Mouse (Mus musculus) MEL (cell line): Measurements from ENCODE around the gene Tbc1d30. TPM values are rescaled to one million over a fixed set of nuclear protein-coding genes. Genes with fewer than 3 reads are reported as not detected.

Source experiments
- DNase-seq: peaks from one replicate; pipeline ENCODE4 v3.0.0; 2011; ENCODE audit warnings: low read depth, low spot score
- H3K27ac ChIP-seq: 2 replicates; pipeline ENCODE4 v1.5.1; 2012; ENCODE audit warnings: low read depth, mild to moderate bottlenecking, control low read depth, low read length, moderate library complexity; ENCODE audit not compliant: control insufficient read depth
- H3K27me3 ChIP-seq, 2 experiments: fragments of 150-350 bp in 1 of 2; sonication (generic) in 1 of 2; 2 replicates each; pipeline ENCODE4 v1.6.1; 2012; ENCODE audit warnings: low read length in 2 of 2, mild to moderate bottlenecking in 2 of 2, improper control_type of control experiment in 1 of 2, moderate library complexity in 1 of 2; ENCODE audit not compliant: insufficient read depth in 2 of 2, control insufficient read depth in 1 of 2
- H3K36me3 ChIP-seq, 2 experiments: 2 replicates each; pipeline ENCODE4 v1.6.1; 2012 to 2014; ENCODE audit warnings: low read length in 2 of 2, improper control_type of control experiment in 1 of 2, inconsistent platforms in 1 of 2, mild to moderate bottlenecking in 1 of 2; ENCODE audit not compliant: insufficient read depth in 2 of 2, control insufficient read depth in 1 of 2
- H3K4me1 ChIP-seq, 2 experiments: fragments of 150-350 bp in 1 of 2; sonication (generic) in 1 of 2; 2 replicates each; pipeline ENCODE4 v1.6.1; 2012; ENCODE audit warnings: low read length in 2 of 2, improper control_type of control experiment in 1 of 2, mild to moderate bottlenecking in 1 of 2; ENCODE audit not compliant: insufficient read depth in 2 of 2, control insufficient read depth in 1 of 2
- H3K4me3 ChIP-seq, 2 experiments: fragments of 150-350 bp in 1 of 2; sonication (generic) in 1 of 2; 2 replicates each; pipeline ENCODE4 v1.5.1; 2012; ENCODE audit warnings: low read depth in 2 of 2, low read length in 2 of 2, mild to moderate bottlenecking in 2 of 2, moderate library complexity in 2 of 2, control low read depth in 1 of 2, improper control_type of control experiment in 1 of 2; ENCODE audit not compliant: control insufficient read depth in 1 of 2, insufficient read depth in 1 of 2
- H3K79me2 ChIP-seq: 2 replicates; pipeline ENCODE4 v1.6.1; 2012; ENCODE audit warnings: mild to moderate bottlenecking, low read length, moderate library complexity; ENCODE audit not compliant: control insufficient read depth, poor library complexity, insufficient read depth
- H3K9ac ChIP-seq: 2 replicates; pipeline ENCODE4 v1.6.1; 2012; ENCODE audit warnings: low read depth, mild to moderate bottlenecking, control low read depth, low read length, moderate library complexity; ENCODE audit not compliant: control insufficient read depth, poor library complexity, severe bottlenecking
- H3K9me3 ChIP-seq: fragments of 150-350 bp; sonication (generic); replicated peaks from 2 replicates; pipeline ENCODE4 v1.6.1; 2012; ENCODE audit warnings: mild to moderate bottlenecking, low read length, improper control_type of control experiment, moderate library complexity; ENCODE audit not compliant: insufficient read depth
- BHLHE40 ChIP-seq: IDR thresholded peaks from 2 replicates; pipeline ENCODE4 v1.6.1; 2012; ENCODE audit warnings: low read depth, mild to moderate bottlenecking, inconsistent platforms, low read length, improper control_type of control experiment, borderline replicate concordance
- CHD1 ChIP-seq: IDR thresholded peaks from 2 replicates; pipeline ENCODE4 v1.6.1; 2012; ENCODE audit warnings: low read depth, mild to moderate bottlenecking, inconsistent platforms, low read length, improper control_type of control experiment
- CTCF ChIP-seq, 3 experiments: IDR thresholded peaks in 2 of 3; conservative IDR thresholded peaks in 1 of 3; 2 replicates each; pipeline ENCODE4 v1.5.1; 2011 to 2012; ENCODE audit warnings: low read length in 3 of 3, low read depth in 2 of 3, mild to moderate bottlenecking in 2 of 3, improper control_type of control experiment in 1 of 3, inconsistent platforms in 1 of 3, mixed read lengths in 1 of 3, moderate library complexity in 1 of 3; ENCODE audit not compliant: control insufficient read depth in 1 of 3, insufficient read depth in 1 of 3, poor library complexity in 1 of 3, severe bottlenecking in 1 of 3
- EP300 ChIP-seq, 2 experiments: IDR thresholded peaks; 2 replicates each; pipeline ENCODE4 v1.6.1; 2011; ENCODE audit warnings: improper control_type of control experiment in 2 of 2, low read length in 2 of 2, low read depth in 1 of 2, mild to moderate bottlenecking in 1 of 2
- KAT2A ChIP-seq: conservative IDR thresholded peaks from 2 replicates; pipeline ENCODE4 v1.6.1; 2012; ENCODE audit warnings: low read depth, low read length, improper control_type of control experiment, inconsistent platforms
- MEF2A ChIP-seq: IDR thresholded peaks from 2 replicates; pipeline ENCODE4 v1.6.1; 2014; ENCODE audit warnings: low read depth, mild to moderate bottlenecking, inconsistent platforms, low read length, improper control_type of control experiment; ENCODE audit not compliant: poor library complexity, insufficient replicate concordance, severe bottlenecking; ENCODE audit errors: extremely low read depth
- MYB ChIP-seq: IDR thresholded peaks from 2 replicates; pipeline ENCODE4 v1.6.1; 2011; ENCODE audit warnings: mild to moderate bottlenecking, low read depth, low read length, improper control_type of control experiment
- MYC ChIP-seq: IDR thresholded peaks from 2 replicates; pipeline ENCODE4 v1.6.1; 2011; ENCODE audit warnings: low read depth, mild to moderate bottlenecking, low read length, improper control_type of control experiment, moderate library complexity
- POLR2AphosphoS5 ChIP-seq: IDR thresholded peaks from 2 replicates; pipeline ENCODE4 v1.6.1; 2012; ENCODE audit warnings: low read depth, borderline replicate concordance, mild to moderate bottlenecking, inconsistent platforms, low read length, moderate library complexity, mixed read lengths
- RCOR1 ChIP-seq: IDR thresholded peaks from 2 replicates; pipeline ENCODE4 v1.6.1; 2012; ENCODE audit warnings: low read depth, mild to moderate bottlenecking, inconsistent platforms, low read length, improper control_type of control experiment
- TAL1 ChIP-seq: IDR thresholded peaks from 2 replicates; pipeline ENCODE4 v1.6.1; 2012; ENCODE audit warnings: mild to moderate bottlenecking, inconsistent platforms, low read length, moderate library complexity, mixed read lengths
- UBTF ChIP-seq: IDR thresholded peaks from 2 replicates; pipeline ENCODE4 v1.6.1; 2012; ENCODE audit warnings: low read depth, mild to moderate bottlenecking, inconsistent platforms, low read length, improper control_type of control experiment, moderate library complexity, borderline replicate concordance; ENCODE audit not compliant: insufficient read depth
- ZC3H11A ChIP-seq: IDR thresholded peaks from 2 replicates; pipeline ENCODE4 v1.6.1; 2012; ENCODE audit warnings: low read depth, mild to moderate bottlenecking, inconsistent platforms, low read length, improper control_type of control experiment
- ZMIZ1 ChIP-seq: IDR thresholded peaks from 2 replicates; pipeline ENCODE4 v1.6.1; 2012; ENCODE audit warnings: low read depth, mild to moderate bottlenecking, inconsistent platforms, low read length, improper control_type of control experiment, moderate library complexity
- ZNF384 ChIP-seq: IDR thresholded peaks from 2 replicates; pipeline ENCODE4 v1.6.1; 2012; ENCODE audit warnings: low read depth, mild to moderate bottlenecking, inconsistent platforms, low read length, improper control_type of control experiment
- polyA plus RNA-seq, 2 experiments: library from polyadenylated mRNA; stranded (reverse) in 1 of 2; unstranded in 1 of 2; fragments of >175 nt in 1 of 2; fragments of >200 nt in 1 of 2; gene quantifications; 2 replicates each; pipeline versions ENCODE4 v1.2.1 to v1.2.4; 2012; ENCODE audit warnings: low replicate concordance in 2 of 2, low read depth in 1 of 2; ENCODE audit not compliant: insufficient read length in 2 of 2, insufficient read depth in 1 of 2, missing spikeins in 1 of 2
- total RNA-seq: library from RNA; depleted of rRNA; stranded (reverse); fragments of 300-350 nt; gene quantifications from 2 replicates; pipeline ENCODE4 v1.2.3, GENCODE M21; 2012

Tbc1d30 gene
- total and polyA plus RNA-seq, 3 experiments: 0.35 to 2.1 TPM; not detected in 1

DNA sequence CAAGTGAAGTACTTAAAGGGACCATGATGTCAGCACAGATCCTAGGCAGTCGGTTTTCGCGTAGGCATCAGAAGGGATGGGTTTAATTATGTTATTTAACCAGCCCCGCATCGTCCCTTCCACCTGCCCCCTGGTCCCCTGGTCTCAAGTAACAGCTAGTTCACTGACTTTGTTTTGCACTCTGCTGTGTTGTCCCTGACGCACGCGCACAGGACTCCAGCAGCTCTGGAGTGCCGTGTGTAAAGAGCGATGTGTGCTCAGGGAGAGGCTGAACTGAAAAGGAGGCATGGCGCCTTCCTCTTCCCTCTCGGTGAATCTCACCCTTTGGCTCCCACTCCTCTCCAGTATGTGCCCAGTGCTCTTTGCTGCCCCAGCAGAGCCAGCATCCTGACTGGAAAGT, 22.9 kb upstream of the Tbc1d30 start:
- Histone ChIP-seq H3K79me2 (peaks cover 5% of the 10 kb centered on the region), H3K27me3 (no peaks in the 10 kb centered on the region), H3K4me1 (peaks cover 5 to 24% of the 10 kb centered on the region in 2 experiments; a peak in 2 of 4 replicates), H3K9me3 (no peaks in the 10 kb centered on the region), H3K4me3 (no peak overlapping the region), H3K9ac (peak overlapping the region; percentile 81; the same call in 1 of the 2 replicates), H3K27ac (peak overlapping the region; percentile 99), H3K36me3 (peaks cover 5 to 18% of the 10 kb centered on the region in 2 experiments)
- no peak for DNase-seq
- TF ChIP-seq POLR2AphosphoS5: no peak
- TF ChIP-seq UBTF: no peak
- TF ChIP-seq CHD1: no peak

DNA sequence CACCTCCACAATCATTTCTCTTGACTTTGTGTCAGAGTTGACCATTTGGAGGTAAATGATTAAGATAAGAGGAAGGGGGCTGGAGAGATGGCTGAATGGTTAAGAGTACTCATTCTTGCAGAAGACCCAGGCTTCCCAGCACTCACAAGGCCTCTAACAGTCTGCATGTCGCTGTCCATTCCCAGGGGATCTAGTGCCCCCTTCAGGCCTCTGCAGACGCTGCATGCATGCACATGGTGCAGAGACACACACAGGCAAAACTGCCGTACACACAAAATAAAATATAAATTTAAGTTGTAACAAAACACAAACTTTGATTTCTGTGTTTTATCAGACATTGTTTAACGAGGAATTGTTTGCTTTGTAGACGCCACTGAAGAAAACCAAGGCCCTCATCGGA, 19.7 kb upstream of the Tbc1d30 start:
- DNase-seq: no peak
- Histone ChIP-seq H3K36me3 (peaks cover 5 to 21% of the 10 kb centered on the region in 2 experiments), H3K4me1 (peaks cover 5 to 33% of the 10 kb centered on the region in 2 experiments; a peak in 3 of 4 replicates), H3K9ac (no peak overlapping the region), H3K27ac (no peak overlapping the region), H3K27me3 (no peaks in the 10 kb centered on the region), H3K9me3 (no peaks in the 10 kb centered on the region), H3K79me2 (peaks cover 24% of the 10 kb centered on the region), H3K4me3 (no peak overlapping the region)
- peak; percentile 40 to 63 (median 55) for TF ChIP-seq CTCF (IDR thresholded peaks at IDR 0.05 in 2 of 3, conservative IDR thresholded peaks at IDR 0.05 in 1 of 3; ENCODE audit: control insufficient read depth in 1 of 3, insufficient read depth in 1 of 3, low read depth in 2 of 3, low read length in 3 of 3, poor library complexity in 1 of 3, severe bottlenecking in 1 of 3)
- no peak for TF ChIP-seq BHLHE40
- TF ChIP-seq MEF2A: no peak
- no peak for TF ChIP-seq EP300 (IDR thresholded peaks at IDR 0.05; ENCODE audit: low read depth in 1 of 2, low read length in 2 of 2)
- 0 out of 2 replicates have a peak, but pooled peaks have one; percentile 28 for TF ChIP-seq MYC
- TF ChIP-seq RCOR1: no peak
- no peak for TF ChIP-seq TAL1
- TF ChIP-seq MYB: no peak

DNA sequence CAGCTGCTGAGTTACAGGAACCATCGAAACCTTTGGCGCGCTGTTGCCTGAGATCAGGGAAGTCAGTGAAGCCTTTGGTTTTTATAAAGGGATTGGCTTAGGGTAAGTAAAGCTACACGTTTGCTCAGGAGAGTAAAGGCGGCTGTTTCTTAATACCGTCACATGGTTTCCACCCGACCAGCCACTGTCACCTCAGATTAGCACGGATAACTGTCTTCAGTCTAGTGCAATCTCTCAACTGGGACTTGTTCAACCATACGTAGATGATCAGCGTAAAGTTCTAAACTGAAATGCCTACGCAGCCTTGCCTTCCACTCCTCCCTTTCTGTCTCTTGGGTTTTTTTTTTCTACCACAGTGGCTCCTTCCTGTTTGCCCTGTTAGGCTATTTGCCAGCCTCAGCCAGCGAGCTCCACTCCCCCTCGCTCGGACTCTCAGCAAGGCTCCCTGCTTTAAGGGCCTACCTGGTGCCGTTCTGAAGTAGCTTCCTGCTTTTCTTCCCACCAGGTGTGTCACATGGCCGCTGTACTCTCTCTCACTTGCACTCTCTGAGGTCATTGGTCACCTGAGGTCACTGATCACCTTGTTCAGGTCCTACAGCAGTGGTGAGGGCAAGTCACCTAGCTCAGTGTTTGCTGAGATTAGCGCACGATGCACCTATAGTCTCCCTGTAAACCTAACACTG, 17.8 kb upstream of the Tbc1d30 start:
- Histone ChIP-seq H3K4me1 (peaks cover 0 to 22% of the 10 kb centered on the region in 2 experiments; a peak in 3 of 4 replicates), H3K27me3 (no peaks in the 10 kb centered on the region), H3K27ac (no peak overlapping the region), H3K79me2 (peaks cover 32% of the 10 kb centered on the region), H3K9ac (no peak overlapping the region), H3K9me3 (no peaks in the 10 kb centered on the region), H3K4me3 (no peak overlapping the region), H3K36me3 (peaks cover 5 to 11% of the 10 kb centered on the region in 2 experiments)
- TF ChIP-seq ZC3H11A (no peak), KAT2A (no peak), RCOR1 (no peak), ZNF384 (no peak), ZMIZ1 (no peak)
- DNase-seq: no peak
